Mouse (Mus musculus): Measurements from ENCODE around the gene D430041D05Rik. TPM values are rescaled to one million over a fixed set of nuclear protein-coding genes. Genes with fewer than 3 reads are reported as not detected.

D430041D05Rik gene
- total RNA-seq, 2 experiments from 2014 or later, result 81.2 to 87.4 TPM

GRCm38 (mm10) chr2:104323351-104323750 lies 87.5 kb downstream of the D430041D05Rik start:
- no peak overlapping the region for H3K4me3 ChIP-seq
- TF ChIP-seq CTCF (conservative IDR thresholded peaks at IDR 0.05), result no peak
- no peak for DNase-seq (ENCODE audit: low spot score in 2 of 2)
- peak overlapping the region; percentile 40; the same call in 1 of the 2 replicates for H3K27ac ChIP-seq

DNA sequence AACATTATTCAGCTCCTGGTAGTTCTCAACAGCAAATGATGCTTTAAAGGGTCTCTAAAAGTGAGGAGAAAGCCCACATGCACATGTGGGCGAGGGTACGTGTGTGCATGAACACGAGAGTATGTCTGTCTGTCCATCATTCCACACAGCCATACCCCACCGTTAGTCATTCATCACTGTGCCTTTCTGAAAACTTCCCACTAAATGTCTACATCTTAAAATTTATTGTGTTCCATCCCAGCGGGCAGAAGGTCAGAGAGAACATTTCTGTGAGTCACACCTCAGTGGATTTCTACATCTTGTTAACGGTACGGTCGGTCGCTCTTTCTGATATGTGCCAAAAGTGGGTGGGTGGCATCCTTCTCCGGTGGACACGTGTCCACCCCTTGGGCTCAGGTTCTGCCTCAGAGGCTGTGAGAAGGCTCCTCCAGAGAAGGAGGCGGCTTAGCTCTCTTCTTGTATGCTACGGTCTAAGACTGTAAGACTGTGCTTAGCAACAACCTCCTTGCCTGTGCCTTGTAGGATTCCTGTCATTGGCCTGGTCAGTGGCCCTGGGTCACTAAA lies 90.7 kb downstream of the D430041D05Rik start:
- Histone ChIP-seq H3K4me3 (no peak overlapping the region), H3K27ac (peak overlapping the region; percentile 94)
- no peak for DNase-seq (ENCODE audit: low spot score in 2 of 2)

DNA sequence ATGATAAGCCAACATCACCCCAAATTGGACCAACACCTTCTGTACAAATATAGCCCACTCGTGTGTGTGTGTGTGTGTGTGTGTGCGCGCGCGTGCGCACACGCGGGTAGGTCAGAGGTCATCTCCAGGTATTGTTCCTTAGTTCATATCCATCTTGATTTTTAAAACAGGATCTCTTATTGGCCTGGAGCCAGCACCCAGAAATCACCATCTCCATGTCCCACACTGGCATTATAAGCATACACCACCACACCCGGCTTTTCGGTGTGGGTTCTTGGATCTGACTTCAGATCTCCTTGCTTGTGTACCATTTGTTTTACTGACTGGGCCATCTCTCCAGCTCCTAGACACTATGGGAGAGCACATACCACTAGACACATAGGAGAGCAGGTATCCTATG lies 91.4 kb downstream of the D430041D05Rik start:
- peak overlapping the region; percentile 94 for H3K27ac ChIP-seq
- no peak for DNase-seq (ENCODE audit: low spot score in 2 of 2)
- no peak overlapping the region for H3K4me3 ChIP-seq
- no peak for TF ChIP-seq CTCF (conservative IDR thresholded peaks at IDR 0.05)

More for the DNA sequence above, 90.7 kb downstream of the D430041D05Rik start:
- no peak for TF ChIP-seq CTCF (conservative IDR thresholded peaks at IDR 0.05)

DNA sequence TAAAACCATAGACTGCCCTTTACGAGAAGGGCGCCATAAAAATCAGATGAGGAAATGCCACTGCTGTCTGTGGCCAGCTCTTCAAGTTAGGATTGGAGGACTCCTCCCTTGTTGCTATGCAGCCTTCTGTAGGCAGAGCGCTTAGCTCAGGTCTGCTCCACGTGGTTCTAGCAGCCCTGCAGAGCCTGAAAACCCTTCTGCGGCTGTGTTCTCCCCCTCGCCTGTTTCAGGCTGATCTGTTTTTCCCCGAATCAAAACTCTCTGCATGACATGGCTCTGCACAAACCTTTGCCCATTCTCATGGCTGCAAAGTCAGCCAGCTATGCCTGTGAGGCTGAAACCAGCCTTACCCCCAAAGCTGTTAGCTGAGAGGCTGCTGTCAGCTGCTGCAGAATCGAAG lies 91.9 kb downstream of the D430041D05Rik start:
- no peak overlapping the region for H3K4me3 ChIP-seq
- TF ChIP-seq CTCF (conservative IDR thresholded peaks at IDR 0.05), result no peak
- H3K27ac ChIP-seq, result peak overlapping the region; percentile 94
- DNase-seq (ENCODE audit: low spot score in 2 of 2), result peak; percentile 66 to 80

GRCm38 (mm10) chr2:104318259-104318658 lies 92.6 kb downstream of the D430041D05Rik start:
- H3K4me3 ChIP-seq, result no peak overlapping the region
- no peak for DNase-seq (ENCODE audit: low spot score in 2 of 2)
- H3K27ac ChIP-seq, result peak overlapping the region; percentile 94
- no peak for TF ChIP-seq CTCF (conservative IDR thresholded peaks at IDR 0.05)

DNA sequence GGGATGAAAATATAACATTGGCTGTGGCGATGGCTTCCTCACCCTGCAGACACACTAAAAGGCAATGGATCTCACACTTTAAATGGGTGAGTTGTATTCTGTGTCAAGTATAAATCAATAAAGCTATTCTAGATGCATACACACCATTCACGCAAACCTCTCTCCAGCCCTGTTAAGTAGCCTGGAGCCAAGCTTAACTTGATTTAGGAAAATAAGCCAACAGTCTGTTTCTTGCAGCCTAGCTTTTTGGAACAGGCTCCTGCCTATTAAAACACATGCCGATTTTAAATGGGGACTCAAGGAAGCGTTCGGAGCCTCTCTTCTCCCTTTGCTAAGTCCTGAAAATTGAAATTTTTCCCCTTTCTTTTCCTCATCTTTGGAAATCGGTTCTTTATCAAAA lies 93.2 kb downstream of the D430041D05Rik start:
- Histone ChIP-seq H3K4me3 (no peak overlapping the region), H3K27ac (peak overlapping the region; percentile 94)
- TF ChIP-seq CTCF (conservative IDR thresholded peaks at IDR 0.05), result no peak
- DNase-seq (ENCODE audit: low spot score in 2 of 2), result peak in 1 of 2 experiments; percentile 42

DNA sequence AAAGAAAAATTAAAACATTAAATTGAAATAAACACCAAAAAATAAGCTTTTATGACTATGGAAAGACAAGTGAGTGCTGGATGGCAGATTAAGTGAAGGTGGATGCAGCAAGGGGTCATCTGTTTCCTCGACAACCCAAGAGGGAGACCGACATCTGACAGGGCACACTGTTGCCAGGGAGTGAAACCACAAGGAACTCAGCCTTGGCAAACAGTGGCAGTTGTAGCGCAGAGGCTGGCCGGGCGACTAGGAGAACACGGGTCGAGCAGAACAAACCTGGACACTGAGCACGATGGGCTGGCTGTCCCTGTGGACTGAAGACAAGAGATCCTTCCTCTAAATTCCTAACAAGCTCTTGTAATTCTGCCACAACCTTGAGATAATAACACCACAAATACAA lies 94.3 kb downstream of the D430041D05Rik start:
- no peak for TF ChIP-seq CTCF (conservative IDR thresholded peaks at IDR 0.05)
- DNase-seq (ENCODE audit: low spot score in 2 of 2), result no peak
- Histone ChIP-seq H3K27ac (no peak overlapping the region), H3K4me3 (no peak overlapping the region)

DNA sequence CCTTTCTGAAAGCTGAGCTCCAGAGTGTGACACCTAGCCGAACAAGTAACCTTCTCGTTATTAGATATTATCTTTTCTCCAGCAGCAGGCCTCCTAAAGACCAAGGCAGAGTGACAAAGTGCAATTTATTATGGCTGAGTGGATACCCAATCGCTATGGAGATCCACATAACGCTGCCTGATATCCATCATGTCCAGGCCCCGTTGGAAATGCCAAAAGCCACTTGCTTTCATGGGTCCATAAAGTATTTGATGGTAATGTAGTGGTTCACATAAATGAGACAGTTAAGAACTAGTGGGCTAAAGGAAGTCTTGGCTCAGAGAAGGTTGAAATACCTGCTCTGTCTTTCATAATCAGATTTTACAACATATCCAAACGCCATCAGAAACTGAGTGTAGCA lies 97.6 kb downstream of the D430041D05Rik start:
- no peak for TF ChIP-seq CTCF (conservative IDR thresholded peaks at IDR 0.05)
- no peak for DNase-seq (ENCODE audit: low spot score in 2 of 2)
- no peak overlapping the region for H3K4me3 ChIP-seq
- no peak overlapping the region for H3K27ac ChIP-seq

DNA sequence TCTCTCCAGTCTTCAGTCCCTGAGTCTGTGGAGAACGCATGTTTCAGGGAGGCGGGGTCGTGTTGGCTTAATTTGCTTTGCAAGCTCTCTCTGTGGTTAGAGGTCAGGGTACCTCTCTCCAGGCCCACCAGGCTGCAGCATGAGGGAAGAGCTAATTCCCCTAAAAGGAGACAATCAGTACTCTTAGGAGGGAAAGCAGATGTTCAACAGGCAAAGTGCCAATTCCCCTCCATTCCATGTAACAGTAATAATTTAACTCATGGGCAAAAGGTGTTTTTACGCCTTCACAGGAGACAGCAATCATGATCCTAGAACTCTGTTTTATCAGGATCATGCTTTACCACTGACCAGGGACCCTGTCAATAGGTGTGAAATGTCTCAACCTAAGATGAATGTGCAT lies 103.7 kb downstream of the D430041D05Rik start:
- TF ChIP-seq CTCF (conservative IDR thresholded peaks at IDR 0.05), result no peak

DNA sequence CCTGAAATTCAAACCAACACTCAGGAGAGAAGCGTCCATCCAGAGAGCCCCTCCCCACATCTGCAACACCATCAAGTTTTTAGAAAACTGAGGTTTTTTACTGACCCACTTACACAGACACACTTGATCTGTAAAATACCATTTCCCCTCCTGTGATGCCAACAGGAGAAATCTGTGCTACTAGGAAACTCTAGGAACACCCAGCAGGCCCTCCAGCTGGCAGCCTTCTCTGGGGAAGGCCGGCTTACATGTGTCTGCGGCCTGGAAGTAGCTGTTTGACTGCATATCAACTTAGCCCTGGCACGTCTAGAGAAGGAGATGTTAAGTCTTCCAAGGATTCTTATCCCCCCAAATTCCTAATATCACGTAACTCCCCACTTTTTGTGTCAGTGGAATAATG lies 105.1 kb downstream of the D430041D05Rik start:
- Histone ChIP-seq H3K27ac (peak overlapping the region; percentile 48; the same call in 1 of the 2 replicates), H3K4me3 (no peak overlapping the region)
- DNase-seq (ENCODE audit: low spot score in 2 of 2), result peak; percentile 34 to 43
- TF ChIP-seq CTCF (conservative IDR thresholded peaks at IDR 0.05), result no peak

More for the DNA sequence above, 103.7 kb downstream of the D430041D05Rik start:
- Histone ChIP-seq H3K4me3 (no peak overlapping the region), H3K27ac (no peak overlapping the region)
- no peak for DNase-seq (ENCODE audit: low spot score in 2 of 2)

- Histone ChIP-seq H3K27ac (no peak overlapping the region), H3K4me3 (no peak overlapping the region)
- DNase-seq (ENCODE audit: low spot score in 2 of 2), result no peak
- TF ChIP-seq CTCF (conservative IDR thresholded peaks at IDR 0.05), result no peak
These were observed 110.9 kb downstream of the D430041D05Rik start for GRCm38 (mm10) chr2:104299912-104300311.

GRCm38 (mm10) chr2:104299160-104299559 lies 111.7 kb downstream of the D430041D05Rik start:
- no peak for DNase-seq (ENCODE audit: low spot score in 2 of 2)
- TF ChIP-seq CTCF (conservative IDR thresholded peaks at IDR 0.05), result no peak
- no peak overlapping the region for H3K27ac ChIP-seq
- no peak overlapping the region for H3K4me3 ChIP-seq

- Histone ChIP-seq H3K4me3 (no peak overlapping the region), H3K27ac (no peak overlapping the region)
- no peak for TF ChIP-seq CTCF (conservative IDR thresholded peaks at IDR 0.05)
- no peak for DNase-seq (ENCODE audit: low spot score in 2 of 2)
These were observed 124.0 kb downstream of the D430041D05Rik start for GRCm38 (mm10) chr2:104286821-104287220.

- Histone ChIP-seq H3K4me3 (no peak overlapping the region), H3K27ac (0 out of 2 replicates have a peak overlapping the region, but pooled peaks have one; percentile 8)
- DNase-seq (ENCODE audit: low spot score in 2 of 2), result peak in 1 of 2 experiments; percentile 19
- TF ChIP-seq CTCF (conservative IDR thresholded peaks at IDR 0.05), result no peak
These were observed 127.3 kb downstream of the D430041D05Rik start for GRCm38 (mm10) chr2:104283401-104283955.

All from layer of hippocampus, adult 2 months (tissue).